Mouse (Mus musculus): ENCODE data around the gene Arntl.

Arntl gene

DNA sequence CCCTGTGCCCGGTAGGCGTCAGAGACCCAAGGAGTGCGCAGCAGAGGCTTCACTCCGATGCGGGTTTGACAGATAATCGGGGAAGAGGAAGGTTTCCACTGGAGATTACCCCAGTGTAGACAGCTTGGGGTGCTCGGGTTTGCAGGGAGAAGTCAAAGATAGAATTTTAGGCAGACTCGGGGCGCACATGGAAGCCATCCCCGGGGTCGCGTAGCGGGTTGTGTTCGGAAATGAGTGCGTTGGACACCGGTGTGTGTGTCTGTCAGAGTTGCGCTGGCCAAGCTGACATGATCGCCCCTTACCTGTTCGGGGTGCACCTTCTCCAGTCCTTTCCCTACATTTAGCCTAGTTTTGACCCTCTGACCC is 1.1 kb downstream of the Arntl start:
- no peak for DNase-seq (ENCODE audit: low read depth, low spot score)

- no peak for DNase-seq (ENCODE audit: low read depth, low spot score)
Observed at GRCm38 (mm10) chr7:113210441-113210840, 3.2 kb downstream of the Arntl start.

- DNase-seq (ENCODE audit: low read depth, low spot score), result no peak
Observed at GRCm38 (mm10) chr7:113214245-113215169, 7.2 kb downstream of the Arntl start.

DNA sequence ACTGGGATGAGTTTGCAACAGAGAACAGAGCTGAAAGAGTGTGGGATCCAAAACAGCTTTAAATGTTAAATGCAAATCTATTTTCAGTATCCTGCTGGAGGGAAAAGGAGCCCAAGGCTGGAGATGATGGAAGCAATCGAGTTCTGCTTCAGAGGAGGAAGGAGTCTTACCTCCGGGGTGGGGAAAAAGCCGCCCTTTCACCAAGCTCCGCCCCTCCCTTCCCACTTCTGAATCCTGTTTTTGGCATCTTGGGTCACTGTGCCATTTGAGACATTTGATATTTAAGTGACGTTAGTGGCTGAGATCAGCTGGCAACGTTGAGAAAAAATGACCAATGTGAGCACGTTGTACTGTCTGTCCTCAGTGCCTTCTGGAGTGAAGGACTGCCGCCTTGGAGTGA is 8.9 kb downstream of the Arntl start:
- DNase-seq (ENCODE audit: low read depth, low spot score), result no peak

DNA sequence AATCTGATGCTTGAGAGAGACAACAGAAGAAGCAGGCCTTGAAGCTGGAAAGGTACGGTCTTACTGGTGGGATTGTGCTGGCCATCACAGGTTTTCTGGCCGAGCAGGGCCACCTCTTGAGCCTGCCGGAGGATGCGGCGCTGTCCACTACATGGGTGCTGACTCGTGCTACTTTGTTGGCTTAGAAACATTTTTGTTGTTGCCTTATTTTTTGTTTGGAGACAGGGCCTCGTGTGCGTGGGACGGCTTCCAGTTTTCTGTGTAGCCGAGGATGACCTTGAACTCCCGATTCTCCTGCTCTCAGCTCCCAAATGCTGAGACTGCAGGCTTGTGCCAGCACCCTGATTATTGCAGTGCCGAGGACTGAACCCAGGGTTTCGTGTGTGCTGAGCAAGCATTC is 12.2 kb downstream of the Arntl start:
- DNase-seq (ENCODE audit: low read depth, low spot score), result peak; percentile 38

- DNase-seq (ENCODE audit: low read depth, low spot score), result no peak
Observed at GRCm38 (mm10) chr7:113219864-113220263, 12.6 kb downstream of the Arntl start.

DNA sequence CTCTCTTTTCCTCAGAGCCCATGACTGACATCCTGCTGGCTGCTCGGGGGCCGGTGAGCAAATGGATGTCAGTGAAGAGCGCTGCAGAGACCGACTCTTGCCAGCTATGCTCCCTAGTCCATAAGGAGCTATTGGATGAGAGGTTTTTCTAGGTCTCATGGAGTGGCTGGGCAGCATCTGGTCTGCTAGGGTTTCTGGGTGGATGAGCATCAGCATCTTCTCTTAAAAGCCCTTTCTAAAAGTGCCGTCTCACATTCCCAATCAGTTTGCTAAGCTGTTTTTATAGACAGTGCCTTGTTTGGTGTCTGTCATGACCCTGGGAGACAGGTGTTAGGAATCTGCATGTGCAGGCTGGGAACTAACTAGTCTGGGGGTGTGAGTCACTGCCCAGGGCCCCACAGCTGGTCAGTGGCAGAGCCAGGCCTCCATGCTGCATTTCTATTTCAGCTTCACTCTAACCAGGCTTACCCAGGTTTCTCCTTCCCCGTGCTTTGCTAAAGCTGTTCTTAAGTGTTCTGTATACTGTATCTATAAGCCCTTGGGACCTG is 13.5 kb downstream of the Arntl start:
- no peak for DNase-seq (ENCODE audit: low read depth, low spot score)

DNA sequence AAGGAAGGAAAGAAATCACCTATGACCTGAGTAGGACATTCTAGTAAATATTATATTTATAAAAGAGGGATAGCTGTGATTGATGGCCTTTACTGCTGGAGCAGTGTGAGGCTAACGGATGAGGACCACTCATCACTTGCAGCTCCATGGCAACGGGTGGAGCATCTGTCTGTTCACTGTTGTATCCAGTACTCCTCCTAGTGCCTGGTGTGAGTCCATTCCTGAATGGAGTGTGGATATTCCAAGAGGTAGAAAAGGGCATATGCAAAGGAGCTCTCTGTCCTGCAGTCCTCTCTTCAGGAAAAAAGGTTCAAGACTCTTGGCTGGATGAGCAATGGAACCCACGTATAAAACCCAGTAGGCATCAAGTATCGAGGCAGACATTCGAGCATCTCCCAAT is 15.6 kb downstream of the Arntl start:
- no peak for DNase-seq (ENCODE audit: low read depth, low spot score)

- DNase-seq (ENCODE audit: low read depth, low spot score), result no peak
Observed at GRCm38 (mm10) chr7:113224620-113225019, 17.4 kb downstream of the Arntl start.

GRCm38 (mm10) chr7:113228498-113228897 is 21.2 kb downstream of the Arntl start:
- DNase-seq (ENCODE audit: low read depth, low spot score), result no peak

- no peak for DNase-seq (ENCODE audit: low read depth, low spot score)
Observed at GRCm38 (mm10) chr7:113236135-113236534, 28.9 kb downstream of the Arntl start.

- no peak for DNase-seq (ENCODE audit: low read depth, low spot score)
Observed at GRCm38 (mm10) chr7:113238365-113238764, 31.1 kb downstream of the Arntl start.

- DNase-seq (ENCODE audit: low read depth, low spot score), result no peak
Observed at GRCm38 (mm10) chr7:113239448-113240130, 32.3 kb downstream of the Arntl start.

- DNase-seq (ENCODE audit: low read depth, low spot score), result no peak
Observed at GRCm38 (mm10) chr7:113240438-113240837, 33.2 kb downstream of the Arntl start.

DNA sequence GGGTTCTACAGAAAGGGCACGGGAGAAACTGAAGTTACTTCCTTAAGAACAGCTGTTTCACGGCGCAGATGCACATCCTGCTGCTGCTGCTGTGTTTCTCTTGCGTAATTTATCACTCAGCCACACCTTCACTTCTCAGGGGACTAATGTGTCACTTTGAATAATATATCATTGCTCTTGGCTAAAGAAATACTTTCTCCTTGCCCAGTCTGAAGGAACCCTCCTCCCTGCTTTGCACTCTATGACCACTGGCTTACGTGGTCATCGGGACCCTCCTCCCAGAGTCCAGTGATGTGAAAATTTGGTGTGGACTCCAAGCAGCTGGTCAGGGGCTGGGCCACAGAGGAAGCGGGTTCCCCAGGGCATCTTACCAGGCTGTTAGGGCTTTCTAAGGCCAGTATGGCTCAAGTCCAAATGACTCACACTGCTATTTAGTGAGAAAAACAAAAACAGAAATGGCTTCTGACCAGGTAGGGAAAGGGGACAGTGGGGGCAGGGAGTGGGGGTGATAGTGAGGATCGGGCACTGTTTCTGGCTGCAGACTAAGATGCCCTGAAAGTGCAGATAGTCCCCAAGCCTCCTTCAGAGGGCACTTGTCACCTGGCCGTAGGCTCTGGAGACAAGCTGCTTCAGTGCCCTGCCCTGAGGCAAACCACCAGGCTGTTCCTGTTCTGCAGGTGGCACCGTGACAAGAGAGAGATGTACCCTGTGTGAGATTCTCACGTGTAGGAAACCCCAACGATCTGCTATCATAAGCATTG is 34.8 kb downstream of the Arntl start:
- peak; percentile 18 for DNase-seq (ENCODE audit: low read depth, low spot score)

DNA sequence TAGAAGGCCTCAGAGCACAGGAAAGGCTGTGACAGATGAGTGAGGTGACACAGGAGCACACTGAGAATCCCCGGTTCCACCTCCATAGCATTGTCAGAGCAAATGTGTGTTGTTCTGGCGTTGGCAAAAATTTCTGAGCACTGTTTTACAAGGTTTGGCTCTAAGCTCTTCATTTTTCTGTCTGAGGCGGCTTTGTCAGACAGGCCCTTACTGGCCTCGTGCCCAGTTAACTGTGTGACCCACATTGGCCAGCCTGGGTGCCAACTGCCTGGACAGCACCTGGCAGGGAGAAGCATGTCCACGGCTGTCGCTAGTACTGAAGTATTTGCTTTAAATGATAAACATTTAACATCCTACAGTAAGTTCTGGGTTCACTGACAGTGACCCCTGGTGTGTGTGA is 35.4 kb downstream of the Arntl start:
- DNase-seq (ENCODE audit: low read depth, low spot score), result no peak

GRCm38 (mm10) chr7:113245144-113245543 is 37.9 kb downstream of the Arntl start:
- no peak for DNase-seq (ENCODE audit: low read depth, low spot score)

DNA sequence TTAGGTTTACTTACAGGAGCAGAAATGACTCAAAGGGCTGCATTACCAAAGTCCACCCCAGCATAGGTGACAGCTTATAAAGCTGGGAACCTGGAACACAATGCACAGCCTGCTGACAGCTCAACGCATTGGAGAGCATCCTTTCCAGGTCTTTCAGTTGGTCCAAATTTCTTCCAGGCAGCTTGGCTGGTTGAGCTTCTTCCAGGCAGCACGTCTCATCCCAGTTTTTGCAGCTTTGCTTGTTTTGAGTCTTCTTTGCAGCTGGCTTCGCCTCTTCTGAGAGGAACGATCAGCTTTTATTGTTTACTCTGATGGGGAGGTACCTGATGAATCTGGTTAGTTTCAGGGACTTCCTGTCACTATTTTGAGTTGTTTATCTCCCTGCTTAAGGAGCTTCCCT is 39.2 kb downstream of the Arntl start:
- DNase-seq (ENCODE audit: low read depth, low spot score), result no peak

- no peak for DNase-seq (ENCODE audit: low read depth, low spot score)
Observed at GRCm38 (mm10) chr7:113247167-113247566, 39.9 kb downstream of the Arntl start.

- DNase-seq (ENCODE audit: low read depth, low spot score), result no peak
Observed at GRCm38 (mm10) chr7:113249134-113249825, 42.0 kb downstream of the Arntl start.

- peak; percentile 62 for DNase-seq (ENCODE audit: low read depth, low spot score)
Observed at GRCm38 (mm10) chr7:113250433-113250991, 43.2 kb downstream of the Arntl start.
